Mouse (Mus musculus): ENCODE results near the gene Vmn1r212.
"Not testable (repeated sequence)": the region's sequence is repeated elsewhere in the genome, so short reads cannot be mapped to it uniquely, and the experiment has no call there.

Gene Vmn1r212

GRCm38 (mm10) chr13:22884105-22884504 is at the start of gene Vmn1r212:
Gene Vmn1r212 (minus strand): TSS chr13:22884205.
- DNase-seq: no peak

DNA sequence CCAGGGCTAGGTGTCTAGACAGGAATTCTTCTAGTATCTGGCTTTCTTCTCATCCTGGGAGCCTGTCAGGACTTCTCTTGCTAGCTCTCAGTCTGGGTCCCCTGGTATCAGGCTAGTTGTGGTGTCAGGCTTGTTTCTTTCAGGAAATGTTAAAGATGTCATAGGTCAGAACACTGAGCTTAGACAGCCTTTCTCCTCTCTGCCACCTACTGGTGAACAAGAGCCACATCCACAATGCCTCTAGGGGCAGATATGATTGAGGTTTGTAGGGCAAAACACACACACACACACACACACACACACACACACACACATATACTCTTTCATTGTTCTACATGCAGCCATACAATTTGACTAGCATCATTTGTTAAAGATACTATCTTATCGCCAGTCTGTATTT is 4.7 kb downstream of the Vmn1r212 start:
- no peak for DNase-seq

DNA sequence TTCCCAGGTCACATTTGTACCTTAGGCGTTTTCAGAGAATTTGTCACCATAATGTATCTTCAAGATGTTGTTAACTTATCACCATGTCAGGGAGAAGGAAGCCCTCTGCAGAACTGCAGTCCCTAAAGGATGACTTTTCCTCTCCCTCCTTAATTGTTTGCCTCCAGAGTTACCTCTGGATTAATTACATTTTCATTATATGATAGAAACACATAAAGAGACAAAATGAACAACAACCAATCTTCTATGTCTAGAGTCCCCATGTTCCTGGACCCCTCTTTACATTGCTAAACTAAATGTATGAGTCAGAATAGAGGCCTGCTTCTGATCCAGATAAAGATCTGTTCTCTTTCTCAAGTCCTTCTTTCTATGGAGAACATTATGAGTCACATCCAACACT is 26.5 kb downstream of the Vmn1r212 start, which contains the start of gene Vmn1r211:
Gene Vmn1r211 (minus strand): TSS at position 101 of the 400 bp plus-strand sequence.
- no peak for DNase-seq

- DNase-seq: no peak
These were observed 29.2 kb downstream of the Vmn1r212 start for GRCm38 (mm10) chr13:22854760-22855159.

DNA sequence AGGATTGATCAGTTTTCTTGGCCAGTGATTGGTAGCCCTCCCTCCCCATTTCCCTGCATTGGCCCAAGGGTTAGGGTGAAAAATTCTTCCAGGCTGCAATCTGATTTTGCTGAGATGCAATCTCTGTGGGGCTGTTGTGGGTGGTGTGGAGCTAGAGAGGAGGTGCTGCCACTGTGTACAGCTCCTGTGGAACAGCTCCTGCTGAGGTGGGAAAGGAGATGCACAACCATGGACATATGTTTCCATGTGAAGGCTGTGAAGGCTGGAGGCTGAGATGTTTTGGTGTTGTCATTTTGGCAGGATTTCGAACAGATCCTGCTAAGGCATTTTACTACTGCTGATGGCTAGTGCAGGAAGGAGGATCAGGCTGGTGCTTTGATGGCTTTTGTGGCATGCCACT is 37.2 kb downstream of the Vmn1r212 start:
- DNase-seq: no peak

- not testable (repeated sequence) for DNase-seq
These were observed 39.7 kb downstream of the Vmn1r212 start for GRCm38 (mm10) chr13:22844304-22844703.
